Mouse (Mus musculus) brain, embryonic 14.5 days (tissue): ENCODE data around the gene Rtbdn.

Experiments used
- CTCF ChIP-seq: fragments of 200-500 bp; IDR thresholded peaks from 2 replicates; pipeline ENCODE4 v1.5.1; 2012; ENCODE audit warnings: inconsistent platforms, mild to moderate bottlenecking, moderate library complexity, borderline replicate concordance; ENCODE audit not compliant: insufficient read depth, insufficient read length; ENCODE audit errors: extremely low read depth
- POLR2A ChIP-seq: fragments of 200-500 bp; IDR thresholded peaks from 2 replicates; pipeline ENCODE4 v1.6.1; 2012; ENCODE audit warnings: mild to moderate bottlenecking, inconsistent platforms, borderline replicate concordance; ENCODE audit not compliant: poor library complexity, insufficient read depth, insufficient read length, severe bottlenecking; ENCODE audit errors: extremely low read depth

- no peak for TF ChIP-seq CTCF
- TF ChIP-seq POLR2A, result no peak
These were observed 41.1 kb downstream of the Rtbdn start for GRCm38 (mm10) chr8:84987903-84988302.
